Mouse (Mus musculus) spleen, postnatal 10 days (tissue): ENCODE measurements around the gene Cyp2t4.

Experiments
- DNase-seq, 2 experiments: peaks; one replicate each; pipeline ENCODE4 v3.0.0; 2021 to 2022; ENCODE audit warnings: low spot score in 2 of 2

Cyp2t4 gene

GRCm38 (mm10) chr7:27161744-27162143 is 8.2 kb downstream of the Cyp2t4 start:
- DNase-seq, result no peak

- no peak for DNase-seq
Measured at GRCm38 (mm10) chr7:27162780-27163449, 9.4 kb downstream of the Cyp2t4 start.

- DNase-seq, result no peak
Measured at GRCm38 (mm10) chr7:27163450-27163805, 9.9 kb downstream of the Cyp2t4 start.

- DNase-seq, result no peak
Measured at GRCm38 (mm10) chr7:27164112-27164947, 10.8 kb downstream of the Cyp2t4 start.

- DNase-seq, result no peak
Measured at GRCm38 (mm10) chr7:27165007-27165655, 11.6 kb downstream of the Cyp2t4 start.

- no peak for DNase-seq
Measured at GRCm38 (mm10) chr7:27165696-27166095, 12.2 kb downstream of the Cyp2t4 start.

GRCm38 (mm10) chr7:27166229-27166613 is 12.7 kb downstream of the Cyp2t4 start:
- DNase-seq, result peak in 1 of 2 experiments; percentile 88

- DNase-seq, result peak; percentile 91 to 97
Measured at GRCm38 (mm10) chr7:27166614-27167474, 13.3 kb downstream of the Cyp2t4 start, which contains the start of gene Egln2. Gene Egln2, minus strand, starts transcription at chr7:27166802.

GRCm38 (mm10) chr7:27167475-27168094 is 14.1 kb downstream of the Cyp2t4 start:
- no peak for DNase-seq

GRCm38 (mm10) chr7:27168371-27168770 is 14.9 kb downstream of the Cyp2t4 start:
- no peak for DNase-seq

- DNase-seq, result no peak
Measured at GRCm38 (mm10) chr7:27170981-27171380, 17.5 kb downstream of the Cyp2t4 start.

GRCm38 (mm10) chr7:27174496-27174895 is 21.0 kb downstream of the Cyp2t4 start:
- DNase-seq, result no peak

- DNase-seq, result no peak
Measured at GRCm38 (mm10) chr7:27174896-27175295, 21.4 kb downstream of the Cyp2t4 start.

GRCm38 (mm10) chr7:27177942-27178323 is 24.4 kb downstream of the Cyp2t4 start:
- no peak for DNase-seq

GRCm38 (mm10) chr7:27178324-27179216 is 25.1 kb downstream of the Cyp2t4 start, which contains the start of gene Rab4b:
Gene Rab4b, minus strand, starts transcription at chr7:27178896.
- DNase-seq, result peak; percentile 98 to 99

- DNase-seq, result no peak
Measured at GRCm38 (mm10) chr7:27179217-27179918, 25.9 kb downstream of the Cyp2t4 start.

GRCm38 (mm10) chr7:27180036-27180435 is 26.5 kb downstream of the Cyp2t4 start:
- no peak for DNase-seq

GRCm38 (mm10) chr7:27180837-27181695 is 27.6 kb downstream of the Cyp2t4 start, which contains the start of the genes Gm21983 and Mia:
Gene Gm21983, minus strand, starts transcription at chr7:27181086.
Gene Mia, minus strand, starts transcription at chr7:27181157.
- DNase-seq, result no peak
